Mouse (Mus musculus): ENCODE data around the gene Tnpo1.

Gene Tnpo1

GRCm38 (mm10) chr13:98924897-98925485 is 1.2 kb downstream of the Tnpo1 start:
- no peak for DNase-seq

GRCm38 (mm10) chr13:98922806-98923205 is 3.4 kb downstream of the Tnpo1 start:
- no peak for DNase-seq

DNA sequence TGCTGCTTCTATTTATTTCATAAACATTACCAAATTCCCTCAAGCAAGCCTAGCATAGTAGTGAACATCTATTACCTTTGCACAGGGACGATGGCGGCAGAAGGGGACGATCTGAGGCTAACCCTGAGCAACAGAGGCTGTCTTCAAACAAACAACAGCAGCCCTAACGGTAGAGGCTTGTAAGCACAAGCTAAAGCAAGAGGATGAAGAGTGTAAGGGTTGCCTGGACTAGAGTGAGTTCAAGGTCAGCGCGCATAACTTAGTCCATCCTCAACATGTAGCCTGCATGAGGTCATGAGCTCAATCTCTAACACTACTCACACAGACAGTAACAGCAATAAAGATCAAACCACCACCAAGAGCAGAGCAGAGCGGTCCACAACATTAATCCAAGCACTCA is 4.9 kb downstream of the Tnpo1 start:
- DNase-seq = no peak

DNA sequence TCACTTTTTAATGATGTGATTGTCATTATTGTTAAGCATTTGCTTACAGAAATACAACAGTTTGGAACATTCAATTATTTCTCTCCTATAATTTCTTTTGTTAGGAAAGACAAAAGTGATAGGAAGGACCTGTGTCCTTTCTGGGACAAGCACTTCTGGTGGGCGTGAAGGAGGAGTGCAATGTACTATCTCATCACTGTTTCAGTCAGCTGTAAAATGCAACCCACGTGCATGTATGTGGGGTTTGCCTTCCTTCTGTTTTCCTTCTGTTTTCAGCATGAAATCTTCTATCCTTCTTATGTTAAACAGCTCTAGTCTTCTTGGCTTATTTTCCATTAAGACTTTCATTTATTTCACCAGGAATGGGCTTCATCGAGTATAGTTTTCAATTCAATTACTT is 5.9 kb downstream of the Tnpo1 start:
- no peak for DNase-seq

- DNase-seq = no peak
Measured at GRCm38 (mm10) chr13:98919695-98920094, 6.5 kb downstream of the Tnpo1 start.

DNA sequence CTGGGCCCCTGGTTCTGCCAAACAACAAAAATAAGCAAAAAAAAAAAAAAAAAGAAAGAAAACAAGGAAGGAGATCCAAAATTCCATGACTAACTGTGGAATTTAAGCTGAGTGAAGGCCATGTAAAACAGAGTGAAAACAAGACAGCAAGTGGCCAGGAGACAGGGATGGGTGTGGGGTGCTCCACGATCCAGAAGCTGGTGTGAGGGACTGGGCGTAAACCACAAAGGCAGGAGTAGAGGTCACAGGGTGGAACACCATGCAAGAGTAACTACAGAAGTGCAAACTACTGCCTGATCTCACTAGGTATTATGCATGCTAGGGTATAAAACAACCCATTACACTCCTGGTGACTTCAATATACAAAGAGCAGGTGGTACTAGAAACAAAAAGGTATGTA is 8.3 kb downstream of the Tnpo1 start:
- DNase-seq = no peak

- DNase-seq = no peak
Measured at GRCm38 (mm10) chr13:98915591-98915990, 10.6 kb downstream of the Tnpo1 start.

GRCm38 (mm10) chr13:98914844-98915212 is 11.4 kb downstream of the Tnpo1 start:
- no peak for DNase-seq

GRCm38 (mm10) chr13:98914010-98914843 is 12.0 kb downstream of the Tnpo1 start:
- DNase-seq = no peak

DNA sequence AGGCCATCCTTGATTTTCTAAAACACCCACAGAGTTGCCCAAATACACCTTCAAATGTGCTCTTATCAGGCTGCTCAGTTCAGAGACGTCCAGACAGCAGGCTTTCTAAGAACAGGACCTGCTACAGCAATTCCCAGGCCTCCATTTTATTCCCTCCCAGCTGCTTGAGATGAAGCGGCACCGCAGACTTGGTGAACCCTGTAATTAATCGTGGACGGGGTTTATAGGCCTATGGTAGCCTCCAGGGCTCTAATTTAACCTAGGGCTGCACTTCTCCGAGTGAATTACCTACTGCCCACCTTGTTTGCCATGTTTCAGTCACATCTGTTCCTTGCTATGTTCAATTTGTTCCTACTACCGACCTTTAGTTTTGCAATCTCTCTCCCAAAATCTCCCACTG is 13.0 kb downstream of the Tnpo1 start:
- no peak for DNase-seq

GRCm38 (mm10) chr13:98912602-98913001 is 13.6 kb downstream of the Tnpo1 start:
- no peak for DNase-seq

DNA sequence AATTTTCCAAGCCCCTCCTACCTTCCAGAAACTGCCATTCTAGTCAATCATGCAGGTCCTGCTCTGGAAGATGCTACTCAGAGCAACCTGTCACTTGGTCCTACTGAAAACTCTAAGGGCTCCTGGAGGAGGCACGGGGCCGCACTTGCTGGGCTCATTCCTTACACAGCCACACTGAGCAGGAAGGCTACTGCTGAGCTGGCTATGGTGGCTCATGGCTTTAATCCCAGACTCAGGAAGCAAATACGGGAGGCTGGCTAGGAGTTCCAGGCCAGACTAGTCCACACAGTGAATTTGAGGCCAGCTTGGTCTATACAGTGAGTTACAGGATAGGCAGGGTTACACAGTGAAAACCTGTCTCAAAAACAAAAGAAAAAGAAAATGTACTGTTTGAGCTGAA is 15.4 kb downstream of the Tnpo1 start:
- no peak for DNase-seq

GRCm38 (mm10) chr13:98904608-98905007 is 21.6 kb downstream of the Tnpo1 start:
- DNase-seq = no peak

- DNase-seq = no peak
Measured at GRCm38 (mm10) chr13:98902366-98903025, 23.7 kb downstream of the Tnpo1 start.

DNA sequence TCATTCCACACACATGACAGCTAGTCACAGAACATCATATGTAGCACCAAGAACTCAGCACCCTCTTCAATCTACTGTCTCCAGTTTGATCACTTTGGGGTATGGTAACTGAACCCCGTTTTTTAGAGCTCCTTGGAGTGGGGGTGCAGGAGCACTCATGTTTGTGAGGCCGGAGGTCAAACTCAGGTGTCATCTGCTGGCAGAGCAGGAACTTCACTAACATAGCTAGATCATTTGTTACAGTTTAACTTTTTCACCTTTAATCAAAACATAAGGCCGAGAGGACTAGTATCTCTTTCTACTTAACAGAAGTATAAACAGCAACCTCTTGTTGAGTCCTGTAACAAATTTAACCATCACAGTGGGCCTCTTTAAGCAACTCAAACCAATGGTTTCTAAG is 26.6 kb downstream of the Tnpo1 start:
- no peak for DNase-seq

- DNase-seq = no peak
Measured at GRCm38 (mm10) chr13:98897577-98897976, 28.6 kb downstream of the Tnpo1 start.

DNA sequence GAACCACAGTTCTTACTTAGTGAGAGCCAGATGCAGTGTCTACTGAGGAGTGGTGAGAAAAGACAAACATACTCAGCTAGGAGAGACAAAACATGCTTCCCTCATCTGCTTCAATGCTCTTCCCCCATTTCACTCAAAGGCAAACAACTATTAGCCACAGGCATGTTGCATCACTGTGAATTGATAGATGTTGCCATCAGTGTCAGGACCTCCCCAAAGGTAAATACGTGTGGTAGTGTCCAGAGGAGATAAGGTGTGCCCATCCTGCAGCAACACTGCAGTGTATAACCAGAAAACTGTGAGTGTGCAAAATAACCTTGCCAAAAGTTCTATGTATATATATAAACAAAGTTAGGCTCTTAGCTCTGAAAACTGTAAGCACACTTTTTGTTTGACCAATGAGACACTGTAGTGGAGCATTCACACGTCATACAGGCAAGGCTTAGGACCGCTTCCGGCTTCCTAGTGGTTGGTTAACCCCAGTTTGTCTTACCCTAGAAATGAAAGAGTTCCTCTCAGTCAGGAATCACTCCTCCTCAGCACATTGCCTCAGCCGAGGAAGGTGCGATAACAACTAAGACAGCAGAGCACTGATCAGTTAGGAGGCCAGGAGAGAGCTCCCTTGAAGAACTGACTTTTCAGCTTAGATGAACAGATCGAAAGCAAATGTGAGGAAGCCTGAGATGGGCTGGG is 29.6 kb downstream of the Tnpo1 start:
- no peak for DNase-seq

DNA sequence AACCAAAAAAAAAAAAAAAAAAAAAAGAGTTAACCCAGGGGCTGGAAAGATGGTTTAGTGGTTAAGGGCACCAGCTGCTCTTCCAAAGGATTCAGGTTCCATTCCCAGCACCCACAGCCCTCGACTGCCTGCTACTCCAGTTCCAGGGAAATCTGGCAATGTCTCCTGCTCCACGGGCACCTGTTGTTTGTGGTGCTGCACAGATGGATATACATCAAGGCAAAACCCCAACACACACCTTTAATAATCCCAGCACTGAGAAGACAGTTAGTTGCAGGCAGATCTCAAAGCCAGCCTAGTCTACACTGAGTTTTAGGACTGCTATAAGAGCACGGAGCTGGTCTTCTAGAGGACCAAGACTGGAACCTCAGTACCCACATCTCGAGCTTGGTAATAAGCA is 30.2 kb downstream of the Tnpo1 start:
- DNase-seq = no peak

GRCm38 (mm10) chr13:98894900-98895299 is 31.3 kb downstream of the Tnpo1 start:
- no peak for DNase-seq

GRCm38 (mm10) chr13:98891443-98891842 is 34.7 kb downstream of the Tnpo1 start:
- DNase-seq = no peak

DNA sequence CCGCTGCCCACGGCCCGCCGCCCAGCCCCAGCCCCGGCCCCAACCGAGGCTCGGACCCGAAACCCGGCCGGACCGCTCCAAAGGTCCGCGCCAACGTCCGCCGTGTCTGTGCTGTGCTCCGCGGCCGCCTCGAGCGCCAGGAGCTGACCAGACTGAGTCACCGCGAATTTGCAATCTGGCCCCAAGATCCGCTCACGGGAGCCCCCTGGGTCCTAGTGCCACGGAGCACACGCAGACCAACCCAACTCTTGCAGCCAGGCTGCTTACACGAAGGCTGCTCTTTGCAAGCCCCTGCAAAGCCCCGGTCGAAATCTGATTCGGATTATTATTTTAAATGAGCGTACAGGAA is 35.3 kb downstream of the Tnpo1 start:
- DNase-seq = peak; percentile 61 to 80

DNA sequence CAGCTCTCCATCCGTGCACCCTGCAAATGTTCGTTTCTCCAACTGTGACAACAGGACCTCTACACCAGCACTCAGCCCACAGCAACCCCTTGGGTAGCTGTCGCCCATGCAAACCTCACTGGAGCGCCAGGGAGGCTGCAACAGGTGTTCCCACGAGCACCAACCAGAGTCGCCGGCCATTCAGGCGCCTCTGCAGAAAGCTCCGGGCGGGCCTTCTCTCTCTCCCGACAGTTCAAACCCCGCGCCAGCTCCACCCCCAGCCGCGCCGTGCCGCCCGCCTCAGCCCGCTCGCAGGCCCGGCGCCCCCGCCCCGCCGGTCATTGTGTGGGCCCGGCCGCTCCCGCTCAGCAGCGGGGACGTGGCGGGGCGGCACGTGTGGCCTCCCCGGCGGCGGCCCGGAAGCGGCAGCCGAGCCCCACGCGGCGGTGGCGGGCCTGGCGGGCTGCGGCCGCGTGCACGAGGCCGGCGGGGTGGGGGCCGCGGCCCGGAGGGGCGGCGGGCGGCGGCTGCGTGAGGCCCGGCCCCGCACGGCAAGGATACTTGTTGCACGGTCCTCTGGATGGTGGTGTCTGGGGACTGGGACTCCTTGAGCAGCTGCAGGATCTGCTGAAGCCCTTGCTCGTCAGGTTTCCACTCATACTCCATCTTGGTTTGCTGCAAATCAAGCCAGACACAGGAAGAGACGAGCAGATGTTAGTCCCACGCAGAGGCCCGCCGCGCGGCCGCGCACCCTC is 35.9 kb downstream of the Tnpo1 start:
- peak; percentile 43 to 55 for DNase-seq

DNA sequence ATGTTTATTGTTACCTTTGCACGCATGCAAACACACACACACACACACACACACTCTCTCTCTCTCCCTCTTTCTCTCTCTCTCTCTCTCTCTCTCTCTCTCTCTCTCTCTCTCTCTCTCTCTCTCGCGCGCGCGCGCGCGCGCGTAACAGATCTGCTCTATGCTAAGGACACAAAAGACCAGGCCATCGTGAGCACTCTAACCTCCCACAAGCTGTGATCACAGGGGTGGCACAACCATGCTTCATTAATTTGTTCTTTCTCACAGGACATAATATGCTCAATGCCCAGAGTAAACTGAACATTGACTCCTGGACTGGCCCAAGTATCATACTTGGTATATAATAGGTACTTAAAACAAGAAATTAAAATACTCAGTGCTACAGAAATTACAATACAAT is 37.0 kb downstream of the Tnpo1 start:
- DNase-seq = no peak
